Mouse (Mus musculus) stomach, embryonic 14.5 days (tissue): ENCODE data around the gene Sox5. TPM values are rescaled to one million over a fixed set of nuclear protein-coding genes. Genes with fewer than 3 reads are reported as not detected.

Experiments used
- ATAC-seq: fragments of 200-750 bp; cut with Nextera tagmentation; 2 replicates; pipeline ENCODE4 v1.8.0; 2017; ENCODE audit warnings: low read depth, moderate TSS enrichment; ENCODE audit not compliant: insufficient number of reproducible peaks, insufficient read depth, low FRiP score
- H3K27ac ChIP-seq: fragments of 300-500 bp; sonication (generic); 2 replicates; pipeline ENCODE4 v1.5.1; 2014; ENCODE audit warnings: mild to moderate bottlenecking, low read length, moderate library complexity, mixed read lengths
- H3K27me3 ChIP-seq: fragments of 300-500 bp; sonication (generic); 2 replicates; pipeline ENCODE4 v1.6.1; 2014; ENCODE audit warnings: low read length, control low read depth, mixed read lengths; ENCODE audit not compliant: control insufficient read depth, insufficient read depth
- H3K36me3 ChIP-seq: fragments of 300-500 bp; sonication (generic); 2 replicates; pipeline ENCODE4 v1.6.1; 2014; ENCODE audit warnings: mild to moderate bottlenecking, control low read depth, low read length, moderate library complexity, mixed read lengths; ENCODE audit not compliant: control insufficient read depth, insufficient read depth
- H3K4me1 ChIP-seq: fragments of 300-500 bp; sonication (generic); 2 replicates; pipeline ENCODE4 v1.6.1; 2014; ENCODE audit warnings: low read length, control low read depth, mixed read lengths; ENCODE audit not compliant: control insufficient read depth, insufficient read depth
- H3K4me2 ChIP-seq: fragments of 300-500 bp; sonication (generic); replicated peaks from 2 replicates; pipeline ENCODE4 v1.6.1; 2014; ENCODE audit warnings: low read depth, low read length, control low read depth
- H3K4me3 ChIP-seq: fragments of 300-500 bp; sonication (generic); 2 replicates; pipeline ENCODE4 v1.5.1; 2014; ENCODE audit warnings: low read depth, low read length, control low read depth
- H3K9ac ChIP-seq: fragments of 300-500 bp; sonication (generic); replicated peaks from 2 replicates; pipeline ENCODE4 v1.6.1; 2014; ENCODE audit warnings: low read depth, mild to moderate bottlenecking, control low read depth, low read length, moderate library complexity, mixed read lengths
- H3K9me3 ChIP-seq: fragments of 300-500 bp; sonication (generic); 2 replicates; pipeline ENCODE4 v1.6.1; 2016; ENCODE audit warnings: low read depth, low read length, control low read depth; ENCODE audit not compliant: control insufficient read depth
- WGBS: fragments of 180-500 bp; shearing (Covaris S2); extraction: QIAGEN DNeasy Blood & Tissue Kit; methylation state at CpG from one replicate; pipeline ENCODE4 v1.1.7; 2014; 5-methylcytosine and 5-hydroxymethylcytosine counted together
- polyA plus RNA-seq: library from polyadenylated mRNA; unstranded; fragments of >200 nt; fragmentation: Nextera tagmentation; extraction: Ambion mirVana; gene quantifications from 2 replicates; pipeline ENCODE4 v1.2.1, GENCODE M21; 2014

The Sox5 gene
- polyA plus RNA-seq, 1 experiment from 2014 or later = 30.3 TPM

GRCm38 (mm10) chr6:144387539-144388255 is 394.1 kb downstream of the Sox5 start:
- no peaks in the 10 kb centered on the region for H3K36me3 ChIP-seq
- H3K4me1 ChIP-seq = no peaks in the 10 kb centered on the region
- H3K9me3 ChIP-seq = no peaks in the 10 kb centered on the region
- H3K9ac ChIP-seq = no peak overlapping the region
- no peak for ATAC-seq
- H3K4me2 ChIP-seq = no peak overlapping the region
- H3K27me3 ChIP-seq = no peaks in the 10 kb centered on the region
- 65% methylated on average over 17 of the region's 17 CpGs for WGBS
- no peak overlapping the region for H3K27ac ChIP-seq
- H3K4me3 ChIP-seq = no peak overlapping the region

- 55% methylated on average over 6 of the region's 6 CpGs for WGBS
- no peaks in the 10 kb centered on the region for H3K36me3 ChIP-seq
- H3K9ac ChIP-seq = no peak overlapping the region
- no peaks in the 10 kb centered on the region for H3K9me3 ChIP-seq
- H3K4me2 ChIP-seq = no peak overlapping the region
- H3K27me3 ChIP-seq = no peaks in the 10 kb centered on the region
- H3K4me3 ChIP-seq = no peak overlapping the region
- H3K27ac ChIP-seq = no peak overlapping the region
- no peaks in the 10 kb centered on the region for H3K4me1 ChIP-seq
- no peak for ATAC-seq
Measured at GRCm38 (mm10) chr6:144380641-144381040, 401.1 kb downstream of the Sox5 start.

DNA sequence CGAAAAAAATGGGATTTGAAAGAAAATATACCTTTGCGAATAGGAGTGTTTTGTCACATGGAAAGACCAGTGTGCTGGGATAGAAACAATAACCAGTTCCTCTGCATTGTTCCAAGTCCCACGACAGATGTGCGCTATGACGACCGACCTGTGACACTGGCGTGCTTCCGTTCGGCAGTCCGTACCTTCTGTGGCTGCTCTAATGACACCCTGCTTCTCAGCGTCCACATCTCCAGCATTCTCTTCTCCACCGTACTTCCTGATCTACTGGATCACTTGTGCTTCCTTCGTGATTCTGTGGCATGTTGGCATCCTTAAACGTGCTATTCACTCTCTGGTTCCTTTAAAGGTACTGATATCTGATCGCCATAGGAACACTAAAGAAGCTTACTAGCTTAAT is 401.6 kb downstream of the Sox5 start:
- Histone ChIP-seq H3K4me2 (no peak overlapping the region), H3K36me3 (no peaks in the 10 kb centered on the region), H3K27ac (no peak overlapping the region), H3K4me3 (no peak overlapping the region), H3K9ac (no peak overlapping the region), H3K9me3 (no peaks in the 10 kb centered on the region), H3K4me1 (no peaks in the 10 kb centered on the region), H3K27me3 (no peaks in the 10 kb centered on the region)
- ATAC-seq = no peak
- 79% methylated on average over 15 of the region's 15 CpGs for WGBS

DNA sequence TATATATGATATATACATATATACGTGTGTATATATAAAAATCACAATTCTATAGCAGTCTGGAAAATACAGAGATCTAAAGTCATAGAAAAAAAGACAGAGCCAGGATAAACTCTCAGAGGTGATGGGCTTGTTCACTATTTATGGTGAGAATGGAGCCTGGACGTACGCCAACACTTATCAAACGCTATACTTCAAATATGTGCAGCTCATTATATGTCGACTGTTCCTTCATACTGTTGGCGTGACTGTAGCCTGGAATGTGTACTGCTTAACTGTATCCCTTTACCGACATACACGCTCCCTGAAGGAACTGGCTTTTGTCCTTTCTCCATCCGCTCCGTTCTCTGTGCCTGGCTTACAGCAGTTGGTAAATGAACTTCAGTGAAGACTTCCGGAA is 407.0 kb downstream of the Sox5 start:
- no peaks in the 10 kb centered on the region for H3K27me3 ChIP-seq

DNA sequence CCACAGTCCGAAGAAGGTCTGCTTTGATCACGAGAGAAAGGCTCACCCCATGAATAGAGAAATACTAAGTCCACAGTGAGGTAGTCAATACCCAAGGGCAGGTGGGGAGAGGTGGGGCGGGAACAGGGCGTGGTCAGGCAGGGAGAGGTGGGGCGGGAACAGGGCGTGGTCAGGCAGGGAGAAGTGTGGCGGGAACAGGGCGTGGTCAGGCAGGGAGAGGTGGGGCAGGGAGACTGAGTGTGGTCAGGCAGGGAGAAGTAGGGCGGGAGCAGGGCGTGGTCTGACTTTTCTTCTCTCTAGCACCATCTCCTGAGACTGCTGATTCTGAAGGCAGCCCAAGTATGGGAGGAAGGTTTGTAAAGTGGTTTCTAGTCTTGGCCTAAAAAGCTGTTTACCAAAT is 411.1 kb downstream of the Sox5 start:
- no peaks in the 10 kb centered on the region for H3K27me3 ChIP-seq
- no peak overlapping the region for H3K4me3 ChIP-seq
- WGBS = 53% methylated on average over 7 of the region's 10 CpGs
- no peak overlapping the region for H3K9ac ChIP-seq
- peak; percentile 74 for ATAC-seq
- H3K36me3 ChIP-seq = no peaks in the 10 kb centered on the region
- no peaks in the 10 kb centered on the region for H3K9me3 ChIP-seq
- H3K4me2 ChIP-seq = no peak overlapping the region
- H3K27ac ChIP-seq = no peak overlapping the region
- H3K4me1 ChIP-seq = no peaks in the 10 kb centered on the region

More for the DNA sequence above, 407.0 kb downstream of the Sox5 start:
- Histone ChIP-seq H3K9me3 (no peaks in the 10 kb centered on the region), H3K4me2 (no peak overlapping the region), H3K4me1 (no peaks in the 10 kb centered on the region), H3K36me3 (no peaks in the 10 kb centered on the region), H3K27ac (no peak overlapping the region), H3K9ac (no peak overlapping the region), H3K4me3 (no peak overlapping the region)
- WGBS = 78% methylated on average over 11 of the region's 11 CpGs
- ATAC-seq = no peak

GRCm38 (mm10) chr6:144367626-144368077 is 414.1 kb downstream of the Sox5 start:
- Histone ChIP-seq H3K27me3 (no peaks in the 10 kb centered on the region), H3K9me3 (no peaks in the 10 kb centered on the region), H3K9ac (no peak overlapping the region), H3K4me3 (no peak overlapping the region), H3K36me3 (no peaks in the 10 kb centered on the region), H3K4me1 (no peaks in the 10 kb centered on the region), H3K4me2 (no peak overlapping the region), H3K27ac (no peak overlapping the region)
- no peak for ATAC-seq
- WGBS = 84% methylated on average over 11 of the region's 11 CpGs

DNA sequence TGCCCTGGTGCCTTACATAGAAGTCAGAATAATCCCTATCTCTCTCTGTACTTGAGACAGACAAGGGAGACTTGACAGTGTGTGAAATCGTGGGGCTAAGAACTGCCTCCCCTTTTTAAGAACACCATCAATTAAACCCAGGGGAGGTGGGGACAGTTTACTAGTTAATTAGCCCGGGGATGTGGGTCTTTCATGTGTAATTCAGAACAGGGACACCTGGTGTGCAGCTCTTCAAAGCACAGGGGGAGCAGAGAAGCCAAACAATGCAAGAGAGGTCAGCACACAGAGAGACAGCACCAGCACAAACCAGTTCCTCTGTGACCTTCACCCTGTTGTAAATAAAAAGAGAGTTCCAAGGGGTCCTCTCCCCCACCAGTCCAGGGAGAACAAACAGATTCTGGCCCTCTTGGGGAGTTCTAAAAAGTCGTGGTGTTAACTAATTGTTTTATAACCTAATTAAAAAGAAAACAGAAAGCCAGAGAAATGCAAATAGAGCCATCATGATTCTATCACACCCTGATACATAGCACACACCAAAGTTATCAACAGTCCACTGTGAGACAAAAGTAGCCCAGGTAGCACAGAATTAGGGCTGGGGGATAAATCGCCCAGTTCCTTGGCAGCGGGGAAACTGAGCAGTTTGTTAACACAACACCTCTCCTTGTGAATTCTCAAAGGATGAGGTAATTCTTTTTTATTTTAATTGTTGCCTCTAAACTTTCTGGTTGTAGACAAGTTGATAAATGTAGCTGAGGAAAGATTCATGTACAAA is 420.3 kb downstream of the Sox5 start:
- Histone ChIP-seq H3K27me3 (no peaks in the 10 kb centered on the region), H3K9ac (no peak overlapping the region), H3K27ac (no peak overlapping the region), H3K4me2 (no peak overlapping the region), H3K36me3 (no peaks in the 10 kb centered on the region), H3K4me3 (no peak overlapping the region), H3K4me1 (0 out of 2 replicates have a peak, but pooled peaks cover 3% of the 10 kb centered on the region), H3K9me3 (no peaks in the 10 kb centered on the region)
- 17% methylated on average over 5 of the region's 5 CpGs for WGBS
- ATAC-seq = peak; percentile 49; the same call in 1 of the 2 replicates

GRCm38 (mm10) chr6:144357081-144357480 is 424.7 kb downstream of the Sox5 start:
- no peak for ATAC-seq
- H3K36me3 ChIP-seq = no peaks in the 10 kb centered on the region
- H3K4me1 ChIP-seq = 0 out of 2 replicates have a peak, but pooled peaks cover 3% of the 10 kb centered on the region
- no peak overlapping the region for H3K4me2 ChIP-seq
- no peaks in the 10 kb centered on the region for H3K9me3 ChIP-seq
- H3K27ac ChIP-seq = no peak overlapping the region
- no peak overlapping the region for H3K9ac ChIP-seq
- H3K27me3 ChIP-seq = no peaks in the 10 kb centered on the region
- no peak overlapping the region for H3K4me3 ChIP-seq
- WGBS = 79% methylated on average over 4 of the region's 4 CpGs
